Mouse (Mus musculus) heart, postnatal 36 days (tissue): ENCODE results near the gene Tff1. TPM values are rescaled to one million over a fixed set of nuclear protein-coding genes. Genes with fewer than 3 reads are reported as not detected.

ENCODE experiments used
- DNase-seq, 2 experiments: peaks; one replicate each; pipeline ENCODE4 v3.0.0; 2021 to 2022
- intact Hi-C: fragments of 180-260 bp; cut with DNase I; formaldehyde crosslinking; loops from one replicate; pipeline ENCODE4 v1.15.1; 2025
- total RNA-seq, 2 experiments: library from RNA; stranded (reverse); gene quantifications; 2 replicates each; pipeline ENCODE4 v1.2.3; 2021

Gene Tff1
- total RNA-seq, 2 experiments from 2014 or later, result not detected

- no peak for DNase-seq
- intact Hi-C loops, result no loop called here
Observed at GRCm38 (mm10) chr17:31157921-31158320, 7.2 kb downstream of the Tff1 start.

DNA sequence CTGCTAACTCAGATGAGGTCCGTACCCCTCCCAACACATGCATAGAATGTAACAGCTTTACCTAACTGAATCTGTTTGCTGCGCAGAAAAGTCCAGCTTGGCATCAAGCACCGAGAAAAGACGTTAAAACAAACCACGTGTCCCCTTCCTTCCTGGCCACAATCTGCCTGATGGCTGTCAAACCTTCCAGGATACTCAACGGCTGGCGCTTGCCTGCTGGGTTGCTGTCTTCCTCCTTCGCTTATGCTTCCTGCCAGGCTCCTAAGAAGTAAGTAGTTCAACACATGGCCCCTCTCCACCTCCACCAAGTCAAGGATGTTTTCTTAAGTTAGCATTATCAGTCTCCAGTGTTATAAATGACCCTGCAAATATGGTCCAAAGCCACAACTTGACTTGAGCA lies 11.3 kb downstream of the Tff1 start:
- intact Hi-C loops, result no loop called here

DNA sequence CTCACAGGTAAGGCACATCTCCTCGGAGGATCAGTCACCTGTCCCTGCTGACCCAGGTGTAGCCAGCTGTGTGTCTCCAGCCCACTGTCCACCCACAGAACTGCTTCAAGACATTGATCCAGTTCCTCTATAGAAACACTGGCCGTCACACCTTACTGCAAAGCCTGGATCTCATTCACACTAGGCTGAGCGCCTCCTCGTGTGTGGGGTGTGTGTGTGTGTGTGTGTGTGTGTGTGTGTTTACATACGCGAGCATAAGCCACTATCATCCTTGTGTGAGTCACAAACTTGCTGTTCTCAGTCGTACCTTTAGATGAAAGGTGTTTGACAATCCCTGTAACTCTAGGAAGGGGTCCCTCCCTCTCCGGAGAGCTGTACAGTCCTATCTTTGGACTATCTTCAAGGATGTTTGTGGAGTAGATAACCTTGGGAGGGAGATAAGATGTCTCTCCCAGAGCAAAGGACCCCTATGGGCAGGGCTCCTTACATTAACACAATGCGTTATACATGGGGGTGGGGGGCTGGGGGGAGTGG lies 12.0 kb downstream of the Tff1 start:
- intact Hi-C loops, result no loop called here
- DNase-seq, result no peak

More for the DNA sequence above, 11.3 kb downstream of the Tff1 start:
- DNase-seq, result no peak

- intact Hi-C loops, result no loop called here
Observed at GRCm38 (mm10) chr17:31152512-31152911, 12.6 kb downstream of the Tff1 start.

GRCm38 (mm10) chr17:31145998-31146397 lies 19.1 kb downstream of the Tff1 start:
- intact Hi-C loops, result no loop called here
- no peak for DNase-seq

More at GRCm38 (mm10) chr17:31152512-31152911, 12.6 kb downstream of the Tff1 start:
- DNase-seq, result no peak

GRCm38 (mm10) chr17:31144040-31145037 lies 20.7 kb downstream of the Tff1 start, which contains the start of gene Tff2:
TSS of gene Tff2 (minus strand) at chr17:31144282.
- no peak for DNase-seq
- intact Hi-C loops, result no loop called here

GRCm38 (mm10) chr17:31142116-31142515 lies 23.0 kb downstream of the Tff1 start:
- intact Hi-C loops, result no loop called here
- DNase-seq, result no peak

- intact Hi-C loops, result loop anchor here (1.0 to 5.0 kb wide), 3 partner anchors 49 to 133 kb away; no protein-coding TSS in a partner anchor
- DNase-seq, result peak; percentile 51 to 56
Observed at GRCm38 (mm10) chr17:31138398-31138797, 26.7 kb downstream of the Tff1 start.

DNA sequence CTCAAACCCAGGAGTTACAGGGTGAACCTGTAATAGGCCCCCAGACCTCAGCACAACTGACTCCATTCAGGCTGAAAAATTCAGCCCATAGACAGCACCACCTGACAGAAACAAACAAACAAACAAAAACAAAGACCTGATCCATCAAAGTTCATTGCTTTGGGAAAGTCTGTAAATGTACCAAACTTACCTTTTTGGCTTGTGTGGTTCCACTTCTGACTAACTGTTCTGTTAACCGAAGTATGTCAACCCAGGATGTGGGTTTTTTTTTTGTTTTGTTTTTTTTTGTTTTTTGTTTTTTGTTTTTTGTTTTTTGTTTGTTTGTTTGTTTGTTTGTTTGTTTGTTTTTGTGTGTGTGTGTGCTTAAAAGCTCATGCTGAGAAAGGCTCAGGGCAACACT lies 28.3 kb downstream of the Tff1 start:
- intact Hi-C loops, result loop anchor here (5.0 kb wide), 1 partner anchor 105 kb away; no protein-coding TSS in a partner anchor
- DNase-seq, result no peak

DNA sequence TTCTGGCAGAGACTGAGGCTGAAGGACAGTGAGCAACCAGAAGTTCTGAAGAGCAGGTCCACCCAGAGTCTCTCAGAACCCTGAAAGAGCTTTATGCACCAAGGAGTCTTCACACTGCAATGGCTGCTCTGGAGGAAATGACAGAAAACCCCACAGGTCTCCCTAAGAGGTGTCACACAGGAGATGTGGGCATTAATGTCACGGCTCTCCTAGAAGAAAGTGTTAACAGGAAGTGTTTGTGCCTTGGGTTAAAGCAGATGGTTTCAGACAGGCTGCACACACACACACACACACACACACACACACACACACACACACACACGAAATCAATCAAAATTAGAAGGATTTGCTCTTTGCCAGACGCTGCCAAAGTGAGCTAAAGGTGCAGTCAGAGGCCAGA lies 28.8 kb downstream of the Tff1 start:
- no peak for DNase-seq
- intact Hi-C loops, result loop anchor here (5.0 kb wide), 1 partner anchor 106 kb away; no protein-coding TSS in a partner anchor

DNA sequence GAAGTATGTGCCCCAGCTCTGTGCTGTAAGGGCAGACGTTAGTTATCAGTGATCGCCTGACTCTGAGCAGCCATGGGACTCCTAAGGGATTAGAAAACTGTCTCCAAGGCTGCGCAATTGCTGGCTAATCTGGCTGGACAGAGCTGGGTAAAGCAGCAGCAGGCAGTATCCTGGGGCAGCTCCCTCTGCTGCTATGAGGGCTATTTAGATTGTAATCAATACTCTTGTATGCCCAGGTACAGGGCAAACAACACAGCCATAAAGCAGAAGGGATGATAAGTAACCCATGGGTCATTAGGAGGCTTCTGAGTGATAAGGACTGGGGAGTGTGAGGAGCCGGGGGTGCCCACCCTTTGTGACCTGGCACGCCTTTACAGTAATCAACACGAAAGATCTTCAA lies 30.2 kb downstream of the Tff1 start:
- no peak for DNase-seq
- intact Hi-C loops, result loop anchor here (5.0 kb wide), 1 partner anchor 107 kb away; no protein-coding TSS in a partner anchor

GRCm38 (mm10) chr17:31133776-31134175 lies 31.3 kb downstream of the Tff1 start:
- DNase-seq, result no peak
- intact Hi-C loops, result no loop called here

DNA sequence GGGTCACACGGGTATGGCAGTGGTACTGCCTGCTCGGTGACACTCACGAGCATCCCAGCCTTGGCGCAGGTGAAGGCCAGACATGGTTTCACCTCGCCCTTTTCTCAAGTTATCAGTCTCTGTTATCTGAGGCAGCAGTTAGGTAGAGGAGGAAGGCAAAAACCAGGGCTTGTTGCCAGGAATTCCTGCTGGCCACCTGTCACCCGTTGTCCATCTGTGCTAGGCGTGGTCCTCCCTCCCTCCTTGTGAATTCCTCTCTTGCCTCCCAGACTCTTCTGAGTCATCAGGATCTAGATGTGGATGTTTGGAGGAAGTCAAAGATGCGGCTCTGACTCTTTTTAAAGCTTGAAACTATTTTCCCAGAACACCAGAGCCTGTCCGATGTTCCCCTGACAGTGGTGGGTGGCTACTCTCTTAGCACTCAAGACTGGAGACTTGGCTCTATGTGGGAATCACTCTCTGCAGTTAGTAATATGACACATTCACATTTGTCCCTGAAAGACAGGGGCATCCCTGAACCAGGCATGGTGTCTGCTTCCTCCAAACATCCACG lies 33.7 kb downstream of the Tff1 start:
- intact Hi-C loops, result no loop called here

DNA sequence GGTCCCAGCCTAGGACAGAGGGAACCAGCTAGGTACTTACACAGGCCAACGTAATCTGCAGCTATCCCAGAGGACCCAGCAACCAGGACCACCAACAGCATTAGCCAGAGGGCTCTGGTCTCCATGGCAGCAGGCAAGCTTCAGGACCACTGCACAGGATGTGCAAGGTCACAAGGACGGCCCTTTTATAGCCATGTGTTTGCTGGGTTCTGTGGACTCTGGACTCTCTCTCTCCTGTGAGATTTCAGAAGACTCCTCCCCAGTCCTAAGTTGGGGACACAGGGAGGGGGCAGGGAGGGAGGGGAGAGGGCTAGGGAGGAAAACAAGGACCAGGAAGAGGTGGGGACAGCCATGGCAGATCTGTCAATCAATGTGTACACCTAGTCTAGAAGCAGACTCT lies 35.6 kb downstream of the Tff1 start, which contains the start of gene Tff3:
Gene Tff3, minus strand, starts transcription at position 195 of the 400 bp plus-strand sequence.
- intact Hi-C loops, result loop anchor here (10.0 kb wide), 1 partner anchor 365 kb away; no protein-coding TSS in a partner anchor
- no peak for DNase-seq

More for the DNA sequence above, 33.7 kb downstream of the Tff1 start:
- no peak for DNase-seq

DNA sequence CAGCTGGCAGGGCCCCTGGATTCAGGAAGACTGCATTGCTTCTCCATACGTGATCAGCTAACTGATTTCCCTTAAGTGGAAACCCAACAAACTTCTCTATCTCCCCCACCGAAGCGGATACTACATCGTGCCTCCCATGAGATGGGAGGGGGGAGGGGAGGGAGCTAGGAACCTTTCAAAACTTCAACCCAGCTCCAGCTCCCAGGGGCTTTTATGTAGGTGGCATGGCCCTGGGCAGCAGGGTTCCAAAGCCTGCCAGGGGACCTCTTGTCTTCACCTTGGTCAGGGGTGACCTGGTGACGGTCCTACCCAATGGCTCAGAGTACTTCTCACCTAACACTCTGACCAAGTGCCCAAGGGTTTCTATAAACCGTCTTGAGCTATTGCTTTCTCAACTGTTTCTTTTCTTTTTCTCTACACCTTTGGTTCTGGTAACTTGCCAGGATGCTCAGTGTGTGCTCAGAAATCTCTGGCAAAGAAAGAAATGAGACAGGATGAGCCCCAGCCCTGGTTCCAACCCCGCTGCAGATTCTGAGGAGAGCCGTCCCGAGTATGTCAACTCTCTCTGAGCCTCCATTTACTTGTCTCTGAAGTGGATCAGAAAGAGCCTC lies 36.3 kb downstream of the Tff1 start:
- intact Hi-C loops, result loop anchor here (10.0 kb wide), 1 partner anchor 366 kb away; no protein-coding TSS in a partner anchor
- no peak for DNase-seq

GRCm38 (mm10) chr17:31125548-31126266 lies 39.4 kb downstream of the Tff1 start:
- intact Hi-C loops, result loop anchor here (10.0 kb wide), 1 partner anchor 369 kb away; no protein-coding TSS in a partner anchor
- DNase-seq, result no peak

DNA sequence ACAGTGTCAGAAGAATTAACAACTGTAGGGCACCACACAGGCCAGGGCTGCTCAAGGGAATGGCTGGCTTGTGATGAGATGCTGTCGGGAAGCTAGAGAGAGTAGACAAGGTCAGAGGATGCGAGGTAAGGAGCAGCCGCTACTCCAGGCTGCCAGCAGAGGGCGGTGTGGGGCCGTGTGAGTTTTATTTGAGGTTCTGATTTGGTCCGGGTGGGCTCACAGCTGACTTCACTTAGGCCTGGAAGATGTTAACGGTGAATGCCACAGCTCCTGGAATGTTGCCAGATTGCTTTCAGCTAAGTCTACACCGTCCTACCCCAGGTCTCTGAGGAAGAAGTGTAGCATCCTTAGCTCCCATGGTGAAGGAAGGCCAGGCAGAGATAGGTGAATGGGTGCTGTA lies 43.1 kb downstream of the Tff1 start:
- intact Hi-C loops, result loop anchor here (5.0 to 10.0 kb wide), 2 partner anchors 65 to 373 kb away; no protein-coding TSS in a partner anchor
- peak; percentile 29 to 42 for DNase-seq

DNA sequence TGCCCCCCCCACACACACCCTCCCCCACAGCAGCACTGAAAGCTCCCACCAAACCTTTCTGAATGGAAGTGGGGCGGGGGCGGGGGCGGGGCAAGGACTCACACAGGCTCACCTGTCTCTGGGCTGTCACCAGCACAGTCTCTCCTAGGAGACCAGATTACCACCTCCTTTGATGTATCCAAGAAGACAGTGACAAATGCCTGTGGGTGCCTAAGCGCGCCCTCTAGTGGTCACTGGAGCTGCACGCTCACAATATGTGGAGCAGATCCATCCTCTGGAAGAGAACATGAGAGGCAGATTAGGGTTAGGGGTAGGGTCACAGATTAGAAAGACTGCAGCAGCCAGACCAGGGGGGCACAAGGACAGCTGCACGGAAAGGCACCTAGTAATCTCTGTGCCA lies 45.6 kb downstream of the Tff1 start:
- DNase-seq, result peak; percentile 80 to 84
- intact Hi-C loops, result loop anchor here (1.0 to 5.0 kb wide), 4 partner anchors 37 to 108 kb away; no protein-coding TSS in a partner anchor

DNA sequence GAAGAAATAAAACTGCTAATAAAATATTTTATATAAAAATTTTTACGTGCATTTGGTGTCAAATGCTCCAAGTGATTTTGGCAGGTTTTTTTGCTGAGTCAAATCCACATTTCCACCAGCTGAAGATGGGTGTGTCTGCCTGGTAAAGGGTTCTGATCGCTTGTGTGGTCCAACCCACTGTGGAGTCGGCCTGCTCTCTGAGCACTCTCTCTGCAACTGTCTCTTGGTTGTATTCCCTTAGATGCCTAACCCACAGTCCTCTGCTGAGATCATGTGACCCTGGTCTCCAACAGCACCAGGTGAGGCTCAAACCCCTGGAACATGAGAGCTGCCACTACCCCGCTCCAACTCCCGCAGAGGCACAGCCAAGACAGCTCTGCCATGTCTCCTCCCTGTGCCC lies 47.1 kb downstream of the Tff1 start:
- intact Hi-C loops, result loop anchor here (2.0 to 5.0 kb wide), 2 partner anchors 36 to 59 kb away; no protein-coding TSS in a partner anchor
- no peak for DNase-seq
